Mouse (Mus musculus) liver, adult 2 months (tissue): Measurements from ENCODE around the gene Orc5. TPM values are rescaled to one million over a fixed set of nuclear protein-coding genes. Genes with fewer than 3 reads are reported as not detected.

Experiments
- DNase-seq: peaks from one replicate; pipeline ENCODE4 v3.0.0-alpha.2; 2011; ENCODE audit warnings: low read depth, low spot score; ENCODE audit errors: extremely low read depth
- H3K27ac ChIP-seq: fragments of 200-500 bp; replicated peaks from 2 replicates; pipeline ENCODE4 v1.5.1; 2012; ENCODE audit warnings: low read depth, mild to moderate bottlenecking, control low read depth, inconsistent platforms, low read length; ENCODE audit not compliant: insufficient read depth
- H3K27me3 ChIP-seq: fragments of 200-500 bp; 2 replicates; pipeline ENCODE4 v1.6.1; 2012; ENCODE audit warnings: mild to moderate bottlenecking, moderate library complexity, low read length, inconsistent platforms; ENCODE audit not compliant: control insufficient read depth, insufficient read depth
- H3K36me3 ChIP-seq: fragments of 200-500 bp; 2 replicates; pipeline ENCODE4 v1.6.1; 2012; ENCODE audit warnings: low read length, inconsistent platforms; ENCODE audit not compliant: control insufficient read depth, insufficient read depth
- H3K4me1 ChIP-seq: fragments of 200-500 bp; 2 replicates; pipeline ENCODE4 v1.6.1; 2011; ENCODE audit warnings: low read length; ENCODE audit not compliant: control insufficient read depth, insufficient read depth
- H3K4me3 ChIP-seq: fragments of 200-500 bp; 2 replicates; pipeline ENCODE4 v1.5.1; 2011; ENCODE audit warnings: low read depth, mild to moderate bottlenecking, control low read depth, low read length, moderate library complexity; ENCODE audit not compliant: insufficient read depth
- H3K79me2 ChIP-seq: fragments of 200-500 bp; 2 replicates; pipeline ENCODE4 v1.6.1; 2012; ENCODE audit warnings: inconsistent platforms, mild to moderate bottlenecking, low read length, moderate library complexity; ENCODE audit not compliant: control insufficient read depth, insufficient read depth
- H3K9ac ChIP-seq: fragments of 200-500 bp; 2 replicates; pipeline ENCODE4 v1.6.1; 2012; ENCODE audit warnings: low read depth, mild to moderate bottlenecking, control low read depth, inconsistent platforms, low read length
- CTCF ChIP-seq: fragments of 200-500 bp; IDR thresholded peaks from 2 replicates; pipeline ENCODE4 v1.5.1; 2011; ENCODE audit warnings: low read depth, low read length, control low read depth
- POLR2A ChIP-seq: fragments of 200-500 bp; IDR thresholded peaks from 2 replicates; pipeline ENCODE4 v1.6.1; 2011; ENCODE audit warnings: low read length, control low read depth; ENCODE audit not compliant: insufficient read depth; ENCODE audit errors: extremely low read depth
- WGBS: fragments of 180-500 bp; shearing (Covaris S2); methylation state at CpG from one replicate; pipeline ENCODE4 v1.1.7; 2018; 5-methylcytosine and 5-hydroxymethylcytosine counted together
- polyA plus RNA-seq: library from polyadenylated mRNA; depleted of rRNA; stranded (reverse); fragments of >200 nt; gene quantifications from 2 replicates; pipeline ENCODE4 v1.2.3, GENCODE M21; 2012
- total RNA-seq: library from RNA; depleted of rRNA; stranded (reverse); fragments of >200 nt; gene quantifications from 2 replicates; pipeline ENCODE4 v1.2.3, GENCODE M21; 2014

Gene Orc5
- total and polyA plus RNA-seq, 2 experiments: 1.7 to 16.1 TPM

GRCm38 (mm10) chr5:22548556-22549161, 1.6 kb downstream of the Orc5 start:
- Histone ChIP-seq H3K79me2 (peaks cover 5% of the 10 kb centered on the region; the same call in 1 of the 2 replicates), H3K4me3 (no peak overlapping the region), H3K9ac (no peak overlapping the region), H3K4me1 (peaks cover 7% of the 10 kb centered on the region), H3K27ac (no peak overlapping the region), H3K27me3 (no peaks in the 10 kb centered on the region), H3K36me3 (peaks cover 25% of the 10 kb centered on the region)
- 40% methylated on average over 6 of the region's 6 CpGs for WGBS
- TF ChIP-seq POLR2A (no peak), CTCF (no peak)
- DNase-seq: peak; percentile 50

- 97% methylated on average over 5 of the region's 5 CpGs for WGBS
- Histone ChIP-seq H3K27ac (no peak overlapping the region), H3K9ac (no peak overlapping the region), H3K79me2 (peaks cover 5% of the 10 kb centered on the region; the same call in 1 of the 2 replicates), H3K4me3 (no peak overlapping the region), H3K27me3 (no peaks in the 10 kb centered on the region), H3K36me3 (peaks cover 31% of the 10 kb centered on the region), H3K4me1 (peaks cover 7% of the 10 kb centered on the region)
- no peak for DNase-seq
- TF ChIP-seq POLR2A: no peak
- no peak for TF ChIP-seq CTCF
These were observed 3.7 kb downstream of the Orc5 start for GRCm38 (mm10) chr5:22546536-22546935.

DNA sequence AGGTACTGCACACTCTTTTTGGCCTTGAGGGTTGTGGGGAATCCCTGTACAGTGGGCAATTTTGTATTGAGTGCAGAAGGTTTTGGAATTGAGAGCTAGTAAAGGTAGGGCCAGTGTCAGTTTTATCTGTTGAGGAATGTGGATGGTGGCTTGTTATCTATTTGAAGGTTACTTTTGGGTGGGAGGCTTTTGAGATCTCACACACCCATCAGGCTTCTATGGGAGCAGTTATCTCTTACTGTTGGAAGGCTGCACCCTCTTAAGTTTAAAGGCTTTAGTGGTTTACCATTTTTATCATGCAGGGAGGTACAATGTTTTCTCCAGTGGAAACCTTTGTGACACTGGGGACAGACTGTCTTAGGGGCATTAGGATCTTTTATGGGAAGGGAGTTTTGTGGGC, 4.9 kb downstream of the Orc5 start:
- Histone ChIP-seq H3K79me2 (peaks cover 5% of the 10 kb centered on the region; the same call in 1 of the 2 replicates), H3K4me1 (peaks cover 7% of the 10 kb centered on the region), H3K27me3 (no peaks in the 10 kb centered on the region), H3K36me3 (peaks cover 34% of the 10 kb centered on the region), H3K9ac (no peak overlapping the region), H3K27ac (no peak overlapping the region), H3K4me3 (no peak overlapping the region)
- no peak for TF ChIP-seq POLR2A
- no peak for TF ChIP-seq CTCF
- DNase-seq: no peak

GRCm38 (mm10) chr5:22542676-22543075, 7.6 kb downstream of the Orc5 start:
- Histone ChIP-seq H3K27me3 (no peaks in the 10 kb centered on the region), H3K36me3 (peaks cover 35% of the 10 kb centered on the region), H3K9ac (no peak overlapping the region), H3K4me1 (no peaks in the 10 kb centered on the region), H3K27ac (no peak overlapping the region), H3K79me2 (no peaks in the 10 kb centered on the region), H3K4me3 (no peak overlapping the region)
- DNase-seq: no peak
- TF ChIP-seq POLR2A: no peak
- no peak for TF ChIP-seq CTCF
- WGBS: 99% methylated on average over 2 of the region's 2 CpGs

DNA sequence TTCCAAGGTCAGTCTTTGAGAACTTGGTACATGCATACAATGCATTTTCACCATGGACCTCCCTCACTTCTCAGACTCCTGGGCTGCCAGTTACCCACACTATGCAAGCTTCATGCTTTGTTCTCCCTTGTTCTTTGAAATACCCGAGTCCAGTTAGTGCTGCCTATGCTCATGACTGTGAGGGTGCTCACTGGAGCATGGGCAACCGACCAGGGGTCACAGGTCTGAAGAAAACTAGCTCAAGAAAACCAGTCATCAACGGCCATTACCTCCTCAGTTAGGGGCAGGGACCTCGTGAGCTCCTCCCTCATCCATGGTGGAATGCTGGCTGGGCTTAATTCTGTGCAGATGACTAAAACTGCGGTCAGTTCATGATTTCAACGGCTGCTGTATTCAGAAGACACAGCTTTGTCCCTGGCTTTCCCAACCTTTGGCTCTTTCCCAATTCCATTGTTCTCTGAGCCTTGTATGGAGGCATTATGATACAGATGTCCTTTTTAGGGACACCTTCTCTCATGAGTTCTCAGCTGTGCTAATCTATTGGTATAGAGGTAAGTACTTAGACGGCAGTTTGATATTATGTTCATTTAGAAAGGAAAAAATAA, 11.1 kb downstream of the Orc5 start:
- Histone ChIP-seq H3K4me1 (no peaks in the 10 kb centered on the region), H3K9ac (no peak overlapping the region), H3K27ac (no peak overlapping the region), H3K27me3 (no peaks in the 10 kb centered on the region), H3K36me3 (peaks cover 24% of the 10 kb centered on the region), H3K79me2 (no peaks in the 10 kb centered on the region), H3K4me3 (no peak overlapping the region)
- WGBS: 95% methylated on average over 7 of the region's 7 CpGs
- no peak for DNase-seq
- no peak for TF ChIP-seq CTCF
- no peak for TF ChIP-seq POLR2A

DNA sequence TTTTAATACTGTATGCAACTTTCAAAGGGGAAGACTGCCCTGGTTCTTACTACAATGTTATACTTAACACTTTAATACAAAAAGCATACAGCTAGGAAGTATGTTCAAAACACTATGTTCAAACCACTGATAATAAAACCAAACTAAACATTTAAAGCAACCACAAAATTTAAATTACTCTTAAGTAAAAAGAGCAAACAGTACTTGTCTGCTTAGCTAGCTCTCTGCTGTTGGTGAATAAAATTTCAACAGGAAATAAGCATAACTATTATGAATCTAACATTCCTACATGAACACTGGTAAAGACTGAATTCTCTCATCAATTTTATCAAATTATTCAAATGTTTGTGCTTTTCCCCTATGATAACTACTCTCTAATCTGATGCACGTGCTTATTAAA, 13.5 kb downstream of the Orc5 start:
- H3K4me3 ChIP-seq: no peak overlapping the region
- no peaks in the 10 kb centered on the region for H3K79me2 ChIP-seq
- no peak overlapping the region for H3K9ac ChIP-seq
- 89% methylated on average over 1 of the region's 1 CpGs for WGBS
- no peaks in the 10 kb centered on the region for H3K4me1 ChIP-seq
- no peak overlapping the region for H3K27ac ChIP-seq
- no peak for DNase-seq
- no peak for TF ChIP-seq POLR2A
- no peak for TF ChIP-seq CTCF
- peaks cover 18% of the 10 kb centered on the region for H3K36me3 ChIP-seq
- H3K27me3 ChIP-seq: no peaks in the 10 kb centered on the region
